Mouse (Mus musculus) limb, embryonic 14.5 days (tissue): Measurements from ENCODE around the gene Gm43720. TPM values are rescaled to one million over a fixed set of nuclear protein-coding genes. Genes with fewer than 3 reads are reported as not detected.
"Not testable (repeated sequence)": the region's sequence is repeated elsewhere in the genome, so short reads cannot be mapped to it uniquely, and the experiment has no call there.

ENCODE experiments used
- ATAC-seq: fragments of 200-750 bp; cut with Nextera tagmentation; 2 replicates; pipeline ENCODE4 v1.8.0; 2017; ENCODE audit warnings: low read depth, moderate number of reproducible peaks, moderate TSS enrichment; ENCODE audit not compliant: low FRiP score
- DNase-seq: peaks from one replicate; pipeline ENCODE4 v3.0.0-alpha.2; 2015; ENCODE audit warnings: low spot score
- H3K27ac ChIP-seq: fragments of 300-500 bp; sonication (generic); replicated peaks from 2 replicates; pipeline ENCODE4 v1.5.1; 2014; ENCODE audit warnings: low read depth, mild to moderate bottlenecking, low read length, moderate library complexity, mixed read lengths
- H3K27me3 ChIP-seq: fragments of 300-500 bp; sonication (generic); 2 replicates; pipeline ENCODE4 v1.6.1; 2014; ENCODE audit warnings: low read length, mixed read lengths; ENCODE audit not compliant: control insufficient read depth, insufficient read depth
- H3K36me3 ChIP-seq: fragments of 300-500 bp; sonication (generic); 2 replicates; pipeline ENCODE4 v1.6.1; 2014; ENCODE audit warnings: mild to moderate bottlenecking, low read length, moderate library complexity, mixed read lengths; ENCODE audit not compliant: control insufficient read depth, insufficient read depth
- H3K4me1 ChIP-seq: fragments of 300-500 bp; sonication (generic); 2 replicates; pipeline ENCODE4 v1.6.1; 2014; ENCODE audit warnings: antibody characterized with exemption, low read length, mixed read lengths; ENCODE audit not compliant: control insufficient read depth, insufficient read depth
- H3K4me2 ChIP-seq: fragments of 300-500 bp; sonication (generic); replicated peaks from 2 replicates; pipeline ENCODE4 v1.6.1; 2014; ENCODE audit warnings: low read depth, mild to moderate bottlenecking, low read length, moderate library complexity; ENCODE audit not compliant: severe bottlenecking
- H3K4me3 ChIP-seq: fragments of 300-500 bp; sonication (generic); replicated peaks from 2 replicates; pipeline ENCODE4 v1.5.1; 2014; ENCODE audit warnings: low read length
- H3K9ac ChIP-seq: fragments of 300-500 bp; sonication (generic); 2 replicates; pipeline ENCODE4 v1.6.1; 2014; ENCODE audit warnings: mild to moderate bottlenecking, low read depth, low read length, moderate library complexity; ENCODE audit not compliant: severe bottlenecking
- H3K9me3 ChIP-seq: fragments of 300-500 bp; sonication (generic); 2 replicates; pipeline ENCODE4 v1.6.1; 2016; ENCODE audit warnings: low read length; ENCODE audit not compliant: control insufficient read depth
- POLR2A ChIP-seq: fragments of 200-500 bp; IDR thresholded peaks from 2 replicates; pipeline ENCODE4 v1.8.0; 2012; ENCODE audit warnings: inconsistent platforms, mild to moderate bottlenecking, moderate library complexity, borderline replicate concordance; ENCODE audit not compliant: insufficient read depth, insufficient read length; ENCODE audit errors: extremely low read depth
- WGBS: fragments of 180-500 bp; shearing (Covaris S2); extraction: QIAGEN DNeasy Blood & Tissue Kit; methylation state at CpG from one replicate; pipeline ENCODE4 v1.1.7; 2014; 5-methylcytosine and 5-hydroxymethylcytosine counted together
- polyA plus RNA-seq, 2 experiments: library from polyadenylated mRNA; depleted of rRNA in 1 of 2; stranded (reverse) in 1 of 2; unstranded in 1 of 2; fragments of >200 nt; fragmentation: Nextera tagmentation in 1 of 2; extraction: Ambion mirVana in 1 of 2; gene quantifications; 2 replicates each; pipeline versions ENCODE4 v1.2.1 to v1.2.3; 2012 to 2014

Gene Gm43720
- polyA plus RNA-seq, 2 experiments, result 0.15 to 0.18 TPM

GRCm38 (mm10) chr5:138227367-138227766 lies 52.4 kb downstream of the Gm43720 start:
- Histone ChIP-seq H3K4me1 (no peaks in the 10 kb centered on the region), H3K27me3 (no peaks in the 10 kb centered on the region), H3K9me3 (no peaks in the 10 kb centered on the region), H3K4me3 (no peak overlapping the region), H3K27ac (no peak overlapping the region), H3K36me3 (no peaks in the 10 kb centered on the region), H3K4me2 (no peak overlapping the region), H3K9ac (no peak overlapping the region)
- DNase-seq (no peak), ATAC-seq (no peak)
- 67% methylated on average over 2 of the region's 2 CpGs for WGBS
- no peak for TF ChIP-seq POLR2A

- no peak overlapping the region for H3K27ac ChIP-seq
- TF ChIP-seq POLR2A, result no peak
- H3K36me3 ChIP-seq, result no peaks in the 10 kb centered on the region
- ATAC-seq (no peak), DNase-seq (no peak)
- no peak overlapping the region for H3K9ac ChIP-seq
- 76% methylated on average over 4 of the region's 4 CpGs for WGBS
- H3K4me3 ChIP-seq, result no peak overlapping the region
- no peaks in the 10 kb centered on the region for H3K27me3 ChIP-seq
- H3K9me3 ChIP-seq, result no peaks in the 10 kb centered on the region
- H3K4me2 ChIP-seq, result no peak overlapping the region
- no peaks in the 10 kb centered on the region for H3K4me1 ChIP-seq
These were observed 53.3 kb downstream of the Gm43720 start for GRCm38 (mm10) chr5:138226491-138226890.

- H3K4me2 ChIP-seq, result no peak within 1 kb of the TSS
- DNase-seq (no peak), ATAC-seq (no peak)
- no peaks in the 10 kb centered on the region for H3K4me1 ChIP-seq
- no peak for TF ChIP-seq POLR2A
- no peak within 1 kb of the TSS for H3K27ac ChIP-seq
- H3K4me3 ChIP-seq, result no peak within 1 kb of the TSS
- no peak within 1 kb of the TSS for H3K9ac ChIP-seq
- no peaks in the 10 kb centered on the region for H3K27me3 ChIP-seq
- H3K36me3 ChIP-seq, result no peaks in the 10 kb centered on the region
- no peaks in the 10 kb centered on the region for H3K9me3 ChIP-seq
- 53% methylated on average over 2 of the region's 2 CpGs for WGBS
These were observed 54.1 kb downstream of the Gm43720 start, which contains the start of gene Nxpe5 for GRCm38 (mm10) chr5:138225700-138226099. TSS of gene Nxpe5 (plus strand) at chr5:138225898.

- no peaks in the 10 kb centered on the region for H3K27me3 ChIP-seq
- H3K4me3 ChIP-seq, result no peak overlapping the region
- no peak for ATAC-seq
- no peak overlapping the region for H3K4me2 ChIP-seq
- no peak for TF ChIP-seq POLR2A
- H3K27ac ChIP-seq, result no peak overlapping the region
- H3K4me1 ChIP-seq, result no peaks in the 10 kb centered on the region
- WGBS, result 56% methylated on average over 3 of the region's 3 CpGs
- DNase-seq, result no peak
- no peaks in the 10 kb centered on the region for H3K36me3 ChIP-seq
- no peaks in the 10 kb centered on the region for H3K9me3 ChIP-seq
- no peak overlapping the region for H3K9ac ChIP-seq
These were observed 56.5 kb downstream of the Gm43720 start for GRCm38 (mm10) chr5:138223287-138223686.

- TF ChIP-seq POLR2A, result no peak
- DNase-seq (peak; percentile 74), ATAC-seq (no peak)
- Histone ChIP-seq H3K9ac (no peak overlapping the region), H3K9me3 (no peaks in the 10 kb centered on the region), H3K27ac (no peak overlapping the region), H3K4me3 (no peak overlapping the region), H3K4me1 (no peaks in the 10 kb centered on the region), H3K36me3 (no peaks in the 10 kb centered on the region), H3K4me2 (no peak overlapping the region), H3K27me3 (no peaks in the 10 kb centered on the region)
- 25% methylated on average over 4 of the region's 4 CpGs for WGBS
These were observed 57.6 kb downstream of the Gm43720 start for GRCm38 (mm10) chr5:138222111-138222510.

- Histone ChIP-seq H3K27me3 (no peaks in the 10 kb centered on the region), H3K9me3 (no peaks in the 10 kb centered on the region), H3K4me1 (no peaks in the 10 kb centered on the region), H3K4me2 (no peak overlapping the region), H3K27ac (no peak overlapping the region), H3K9ac (no peak overlapping the region), H3K36me3 (no peaks in the 10 kb centered on the region), H3K4me3 (no peak overlapping the region)
- ATAC-seq (no peak), DNase-seq (no peak)
- 74% methylated on average over 2 of the region's 2 CpGs for WGBS
- no peak for TF ChIP-seq POLR2A
These were observed 59.9 kb downstream of the Gm43720 start for GRCm38 (mm10) chr5:138219864-138220263.

GRCm38 (mm10) chr5:138216632-138217031 lies 63.1 kb downstream of the Gm43720 start:
- not testable (repeated sequence) for H3K4me2 ChIP-seq, H3K4me3 ChIP-seq, H3K27me3 ChIP-seq, ATAC-seq, H3K36me3 ChIP-seq, H3K9me3 ChIP-seq, H3K27ac ChIP-seq, H3K4me1 ChIP-seq, H3K9ac ChIP-seq, DNase-seq
- WGBS, result 96% methylated on average over 13 of the region's 13 CpGs
